Mouse (Mus musculus) kidney, adult 9 months (tissue): ENCODE data around the gene Zfp579.
"Not testable (repeated sequence)": the region's sequence is repeated elsewhere in the genome, so short reads cannot be mapped to it uniquely, and the experiment has no call there.

Experiments
- DNase-seq: peaks from one replicate; pipeline ENCODE4 v3.0.0; 2022

Zfp579 gene

DNA sequence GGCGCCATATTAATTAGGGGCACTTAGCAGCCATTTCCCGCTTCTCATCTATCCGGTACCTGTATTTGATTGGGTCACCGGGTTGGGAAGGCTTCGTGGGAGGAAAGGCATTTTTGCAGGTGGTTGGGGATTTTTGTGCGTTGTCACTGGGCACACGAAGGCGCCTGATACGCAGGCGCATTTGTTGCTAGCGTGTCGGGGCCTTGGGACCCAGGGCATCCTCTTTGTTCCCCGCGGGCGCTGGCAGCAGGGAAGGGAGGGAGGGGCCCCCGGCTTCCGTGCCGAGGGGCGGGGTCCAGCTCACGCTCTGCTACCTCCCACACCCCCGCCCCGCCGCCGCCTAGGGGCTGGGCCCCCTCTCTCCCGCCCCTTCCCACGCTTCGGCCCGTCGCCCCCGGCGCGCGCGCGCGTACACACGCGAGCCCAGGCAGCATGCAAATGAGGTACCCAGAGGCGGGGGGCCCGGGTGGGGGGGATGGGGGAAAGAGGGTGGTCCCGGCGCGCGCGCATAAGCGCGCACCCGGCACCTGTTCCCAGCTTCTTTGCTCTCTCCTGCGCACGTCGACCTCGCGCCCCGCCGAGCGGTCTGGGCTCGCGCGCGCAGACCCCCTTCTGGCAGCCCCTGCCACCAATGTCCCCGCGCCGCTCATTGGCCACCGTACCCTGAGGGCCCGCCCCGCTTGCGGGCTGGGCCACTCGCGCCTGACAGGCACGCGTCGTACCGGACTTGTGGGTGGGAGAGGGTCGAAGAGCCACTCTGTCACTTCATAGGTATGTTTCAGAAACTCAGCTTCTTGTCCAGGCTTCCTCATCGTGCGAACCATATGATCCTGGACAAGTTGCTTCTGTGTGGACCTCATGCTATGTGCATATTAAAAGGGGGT, 19.4 kb upstream of the Zfp579 start, which contains the start of gene Gm44973:
Gm44973 (plus strand) TSS at position 379 of the 884 bp plus-strand sequence.
- peak; percentile 97 for DNase-seq

DNA sequence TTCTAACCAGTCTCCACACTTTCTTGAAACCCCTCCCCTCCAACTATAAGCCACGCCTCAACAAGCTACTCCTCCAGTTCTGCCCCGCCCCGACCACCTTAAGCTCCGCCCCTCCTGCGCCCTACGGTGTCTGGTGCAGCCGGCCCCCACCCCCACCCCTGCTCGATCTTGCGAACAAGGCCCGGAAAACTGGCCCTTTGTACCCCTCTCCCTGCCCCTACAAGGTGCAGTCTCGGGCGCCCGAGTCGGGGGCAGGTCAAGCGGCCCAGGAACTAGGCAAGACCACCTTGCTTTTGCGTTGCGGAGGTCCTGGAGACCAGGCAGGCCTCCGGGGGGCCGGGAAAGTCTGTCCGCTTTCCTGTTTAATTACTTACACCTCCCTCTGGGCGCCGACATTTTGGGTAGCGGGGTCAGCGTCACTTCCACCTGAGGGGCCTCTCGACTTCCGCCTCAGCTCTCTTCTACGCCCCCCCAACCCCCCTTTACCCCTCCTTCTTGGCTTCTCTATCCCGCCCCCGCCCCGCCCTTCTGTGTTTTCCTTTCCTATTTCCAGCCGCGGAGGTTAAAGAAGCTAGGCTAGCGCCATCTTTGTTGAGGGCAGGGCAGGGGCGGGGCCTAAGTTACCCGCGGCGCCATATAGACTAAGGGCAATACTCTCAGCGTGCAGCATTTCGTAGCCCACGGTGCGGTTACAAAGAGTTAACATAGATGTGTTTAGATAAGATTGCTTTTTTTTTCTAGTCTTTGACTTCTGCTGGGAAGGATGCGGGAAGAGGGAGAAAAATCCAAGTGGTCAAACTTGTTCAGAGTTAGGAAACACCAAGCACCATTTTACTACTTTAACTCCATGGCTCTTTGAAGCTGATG, 18.5 kb upstream of the Zfp579 start, which contains the start of the genes Zfp524 and Fiz1:
Zfp524 (plus strand) TSS at position 165 of the 867 bp plus-strand sequence.
Fiz1 (minus strand) TSS at position 447 of the 867 bp plus-strand sequence.
- peak; percentile 99 for DNase-seq

DNA sequence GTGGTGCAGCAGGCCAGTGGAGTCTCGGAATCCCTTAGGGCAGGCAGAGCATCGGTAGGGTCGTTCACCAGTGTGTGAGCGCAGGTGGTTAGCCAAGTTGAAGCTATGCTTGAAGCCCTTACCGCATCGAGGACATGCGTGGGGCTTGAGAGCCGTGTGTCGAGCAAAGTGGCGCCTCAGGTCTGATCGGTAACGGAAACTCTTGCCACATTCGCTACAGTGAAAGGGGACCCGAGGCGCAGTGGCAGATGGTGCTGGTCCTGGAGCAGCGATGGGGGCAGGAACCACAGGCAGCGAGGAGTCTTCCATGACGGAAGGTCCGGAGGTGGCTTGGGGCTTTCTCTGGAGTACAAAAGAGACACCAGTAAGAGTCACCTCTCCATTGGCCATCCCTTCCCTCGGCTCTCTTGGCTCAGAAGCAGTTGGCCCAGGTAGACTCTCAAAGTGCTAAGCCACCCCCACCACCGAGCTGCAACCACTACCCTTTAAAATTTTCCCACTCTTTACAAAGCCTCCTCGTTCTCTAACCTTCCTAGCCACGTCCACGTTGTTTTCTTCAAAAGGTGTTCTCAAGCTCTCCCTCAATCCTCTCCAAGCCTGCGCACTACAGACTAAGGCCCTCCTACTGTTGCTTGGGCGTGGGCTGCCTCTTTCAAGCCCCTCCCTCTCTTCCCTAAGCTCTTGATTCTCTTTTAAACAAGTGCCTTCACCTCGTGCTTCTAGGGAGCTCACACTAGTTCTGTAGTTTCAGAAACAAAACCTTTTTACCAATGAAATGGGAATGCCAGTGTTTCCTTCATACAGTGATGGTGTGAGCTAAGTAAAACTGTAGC, 16.9 kb upstream of the Zfp579 start:
- DNase-seq = no peak

DNA sequence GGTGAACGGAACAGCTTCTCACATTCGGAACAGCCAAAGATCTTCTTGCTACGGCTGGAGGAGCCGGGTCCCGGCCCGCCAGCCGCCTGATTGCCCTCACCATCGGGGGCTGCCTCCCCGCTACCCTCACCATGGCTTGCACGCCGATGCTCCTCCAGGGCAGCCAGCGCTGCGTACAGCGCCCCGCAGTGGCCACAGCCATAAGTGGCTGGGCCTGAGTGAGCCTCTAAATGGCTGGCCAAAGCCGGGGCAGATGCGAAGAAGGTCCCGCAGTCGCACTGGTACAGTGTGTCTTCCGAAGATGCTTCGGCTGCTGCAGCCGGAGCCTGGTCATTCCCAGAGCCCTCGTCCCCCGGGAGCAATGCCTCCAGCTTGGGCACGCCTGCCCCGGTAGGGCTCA, 12.3 kb upstream of the Zfp579 start:
- DNase-seq = no peak

DNA sequence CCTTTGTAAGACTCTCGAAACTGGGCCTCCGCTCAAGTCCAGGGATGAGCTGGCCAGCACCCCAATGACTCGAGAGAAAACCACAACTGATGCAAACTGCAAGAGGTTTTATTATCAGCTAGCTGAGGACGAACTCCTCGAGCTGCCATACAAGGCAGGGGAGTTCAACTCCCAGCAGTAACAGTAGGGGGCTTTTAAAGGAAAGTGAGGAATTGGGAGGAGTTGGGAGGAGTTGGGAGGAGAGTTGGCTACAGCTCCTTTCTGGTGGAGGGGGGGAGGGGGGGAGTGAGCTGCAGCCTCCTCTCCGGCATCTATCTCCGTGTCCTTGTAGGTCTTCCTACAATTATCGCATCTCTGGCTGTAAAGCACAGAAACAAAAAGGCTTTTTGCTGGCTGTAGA, 6.9 kb upstream of the Zfp579 start:
- not testable (repeated sequence) for DNase-seq

DNA sequence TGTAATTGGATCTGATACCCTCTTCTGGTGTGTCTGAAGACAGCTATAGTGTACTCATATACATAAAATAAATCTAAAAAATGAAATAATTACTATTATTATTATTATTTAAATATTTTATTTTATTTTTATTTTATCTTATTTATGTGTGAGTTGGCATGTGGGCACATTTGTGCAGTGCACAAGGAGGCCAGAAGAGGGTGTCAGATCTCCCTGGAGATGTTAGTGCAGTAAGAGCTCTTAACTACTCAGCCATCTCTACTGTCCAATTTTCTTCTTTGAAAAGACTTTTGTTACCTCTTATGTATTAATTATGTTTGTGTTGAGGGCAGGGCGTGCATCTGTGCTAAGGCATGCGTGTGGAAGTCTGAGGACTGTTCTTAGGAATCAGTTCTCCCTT, 3.9 kb upstream of the Zfp579 start:
- peak; percentile 50 for DNase-seq

DNA sequence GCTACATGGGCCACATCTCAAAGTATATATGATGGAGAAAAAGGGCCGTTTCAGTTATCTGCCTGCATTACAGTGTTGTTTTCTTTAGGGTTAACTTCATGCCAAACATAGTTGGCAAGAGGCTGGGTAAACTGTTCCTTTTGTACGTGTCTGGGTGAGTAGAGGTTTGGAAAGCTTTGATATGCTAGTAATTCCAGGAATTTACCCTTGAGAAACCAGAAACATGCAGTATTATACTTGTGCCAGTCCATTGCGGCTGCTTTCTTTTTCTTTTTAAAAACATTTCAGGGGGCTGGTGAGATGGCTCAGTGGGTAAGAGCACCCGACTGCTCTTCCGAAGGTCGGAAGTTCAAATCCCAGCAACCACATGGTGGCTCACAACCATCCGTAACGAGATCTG, 976 bp upstream of the Zfp579 start:
- DNase-seq = no peak

DNA sequence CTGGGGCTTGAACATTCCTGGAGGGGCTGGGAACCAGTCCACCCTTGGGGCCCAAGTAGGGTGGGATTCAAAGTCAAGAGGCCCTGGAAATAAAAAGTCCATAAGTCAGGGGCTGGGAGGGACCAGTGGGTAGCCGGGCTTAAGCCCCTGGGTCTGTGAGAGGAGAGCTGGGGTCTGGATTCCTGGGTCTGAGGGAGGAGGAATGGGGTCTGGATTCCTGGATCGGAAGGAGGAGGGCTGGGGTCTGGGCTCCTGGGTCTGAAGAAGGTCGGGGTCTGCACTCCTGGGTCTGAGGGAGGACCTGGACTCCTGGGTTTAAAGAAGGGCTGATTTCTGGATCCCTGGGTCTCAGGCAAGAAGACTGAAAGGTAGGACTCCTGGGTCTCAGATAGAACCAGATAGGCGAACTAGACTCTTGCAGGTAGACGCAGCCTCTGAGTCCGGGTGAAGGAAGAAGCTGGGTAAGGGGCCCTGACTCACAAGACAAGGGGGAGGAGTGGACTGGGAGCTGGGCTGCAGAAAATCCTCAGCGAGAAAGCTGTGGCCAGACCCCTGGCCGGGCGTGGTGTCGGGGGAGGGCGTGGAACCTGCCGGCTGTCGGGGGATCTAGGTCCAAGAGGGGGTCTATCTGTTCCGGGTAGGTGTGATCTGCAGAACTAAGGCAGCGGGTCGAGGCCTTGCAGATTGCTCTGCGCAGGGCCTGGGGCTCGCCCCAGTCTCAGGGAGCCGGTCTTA, 523 bp downstream of the Zfp579 start:
- DNase-seq = no peak

DNA sequence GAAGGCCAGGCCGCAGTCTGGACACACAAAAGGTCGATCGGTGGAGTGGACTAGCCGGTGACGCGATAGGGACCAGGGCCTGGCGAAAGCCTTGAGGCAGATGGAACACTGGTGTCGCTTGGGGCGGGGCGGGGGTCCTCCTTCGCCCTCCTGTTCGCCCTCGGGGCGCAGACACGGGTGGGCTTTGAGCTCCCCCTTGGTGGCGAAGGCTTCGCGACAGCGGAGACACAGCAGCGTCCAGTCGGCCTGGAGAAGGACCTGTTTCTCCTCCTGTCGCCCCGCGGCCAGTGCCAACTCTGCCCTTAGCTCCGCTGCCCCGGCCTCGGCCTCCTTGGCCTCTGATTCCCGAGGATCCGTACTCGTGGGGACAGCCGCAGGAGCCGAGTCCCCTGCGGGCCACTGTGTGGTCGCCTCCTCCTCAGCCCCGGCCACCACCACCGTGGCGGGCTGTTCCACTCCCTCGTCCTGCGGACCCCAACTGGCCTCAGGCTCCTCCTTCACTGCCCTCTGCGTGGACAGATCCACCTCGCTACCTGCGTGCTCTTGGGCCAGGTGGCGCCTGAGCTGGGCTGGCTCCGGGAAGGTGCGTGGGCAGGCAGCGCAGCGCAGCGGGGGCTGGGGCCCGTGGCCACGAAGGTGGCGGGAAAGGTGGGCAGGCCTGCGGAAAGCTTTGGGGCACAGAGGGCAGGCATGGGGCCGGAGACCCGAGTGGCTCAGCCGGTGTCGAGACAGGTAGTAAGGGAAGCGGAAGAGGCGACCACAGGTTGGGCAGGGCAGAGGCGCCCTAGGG, 1.8 kb downstream of the Zfp579 start:
- no peak for DNase-seq

DNA sequence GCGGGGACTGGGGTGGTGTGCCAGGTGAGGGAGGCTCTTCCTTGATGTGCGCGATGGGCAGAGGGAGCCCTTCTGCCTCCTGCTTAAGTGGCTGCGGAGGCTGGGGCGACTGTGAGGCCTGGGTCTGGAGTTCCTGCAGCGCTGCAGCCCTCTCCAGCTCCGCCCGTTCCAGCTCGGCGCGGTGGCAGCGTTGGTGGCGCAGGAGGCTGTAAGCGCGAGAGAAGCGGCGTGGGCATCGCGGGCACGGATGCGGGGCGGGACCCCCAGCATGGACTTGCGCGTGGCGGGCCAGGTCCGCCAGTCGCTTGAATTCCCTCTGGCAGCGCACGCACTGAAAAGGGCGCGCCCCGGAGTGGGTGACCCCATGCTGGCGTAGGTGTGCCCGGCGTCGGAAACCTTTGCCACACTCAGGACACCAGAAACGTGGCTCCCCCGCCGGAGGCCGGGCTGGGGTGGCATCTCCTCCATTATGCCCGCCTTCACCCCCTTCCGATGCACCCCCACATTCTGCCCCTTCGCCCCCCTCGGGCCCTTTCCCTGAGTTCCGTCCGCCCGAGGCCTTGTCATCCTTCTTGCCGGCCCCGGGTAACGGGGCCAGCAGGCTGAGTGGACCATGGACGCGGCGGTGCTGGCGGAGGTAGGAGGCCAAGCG, 2.5 kb downstream of the Zfp579 start:
- DNase-seq = no peak

DNA sequence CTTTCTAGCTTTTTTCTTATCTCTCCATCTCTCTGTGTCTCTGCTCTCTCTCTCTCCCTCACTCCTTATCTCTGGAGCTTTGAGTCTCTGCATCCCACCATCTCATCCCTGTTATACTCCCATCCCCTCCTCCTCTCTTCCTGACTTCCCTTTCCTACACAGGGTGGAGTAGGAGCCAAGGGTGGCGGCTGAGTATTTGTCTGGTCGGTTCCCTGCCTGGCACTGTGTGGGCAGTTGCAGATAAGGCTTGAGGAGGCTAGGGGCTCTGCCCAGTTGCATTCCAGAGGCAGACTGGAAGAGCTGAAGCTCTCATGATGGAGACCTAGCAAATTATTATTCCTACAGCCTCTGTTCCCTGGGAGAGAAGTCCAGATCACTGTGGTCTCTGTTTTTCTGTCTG, 7.7 kb downstream of the Zfp579 start:
- no peak for DNase-seq

DNA sequence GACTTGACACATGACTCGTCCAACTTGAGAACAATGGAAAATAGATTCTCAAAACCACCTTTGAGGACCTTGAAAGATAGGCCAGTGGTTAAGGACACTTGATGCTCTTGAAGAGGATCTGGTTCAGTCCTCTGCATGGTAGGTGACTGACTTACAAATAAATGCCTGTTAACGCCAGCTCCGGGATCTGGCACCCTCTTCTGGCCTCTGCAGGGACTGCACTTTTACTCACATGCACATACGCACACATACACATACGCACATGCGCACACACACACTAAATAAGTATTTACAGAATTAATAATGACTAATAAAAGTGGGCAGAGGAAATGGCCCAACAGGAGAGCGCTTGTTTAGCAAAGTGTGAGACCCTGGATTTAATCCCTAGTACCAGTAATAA, 19.1 kb downstream of the Zfp579 start:
- DNase-seq = no peak

DNA sequence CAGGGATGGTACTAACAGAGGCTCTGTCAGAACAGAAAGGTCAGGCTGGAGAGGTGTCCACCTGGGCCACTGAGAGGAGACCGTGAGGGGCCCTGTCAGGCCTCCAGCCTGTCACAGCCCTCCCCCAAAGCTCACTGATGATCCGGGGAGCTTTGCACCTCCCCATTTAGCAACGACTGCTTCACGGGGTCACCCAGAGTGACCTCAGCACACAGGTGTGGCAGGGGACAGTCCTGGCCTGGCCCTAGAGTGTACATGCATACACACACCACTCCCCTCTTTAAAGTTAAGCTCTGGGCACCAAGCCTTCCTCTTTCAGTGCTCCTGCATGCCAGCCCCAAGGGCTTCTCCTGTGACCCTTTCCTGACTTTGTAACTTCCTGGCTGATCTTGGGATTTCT, 20.5 kb downstream of the Zfp579 start:
- no peak for DNase-seq

DNA sequence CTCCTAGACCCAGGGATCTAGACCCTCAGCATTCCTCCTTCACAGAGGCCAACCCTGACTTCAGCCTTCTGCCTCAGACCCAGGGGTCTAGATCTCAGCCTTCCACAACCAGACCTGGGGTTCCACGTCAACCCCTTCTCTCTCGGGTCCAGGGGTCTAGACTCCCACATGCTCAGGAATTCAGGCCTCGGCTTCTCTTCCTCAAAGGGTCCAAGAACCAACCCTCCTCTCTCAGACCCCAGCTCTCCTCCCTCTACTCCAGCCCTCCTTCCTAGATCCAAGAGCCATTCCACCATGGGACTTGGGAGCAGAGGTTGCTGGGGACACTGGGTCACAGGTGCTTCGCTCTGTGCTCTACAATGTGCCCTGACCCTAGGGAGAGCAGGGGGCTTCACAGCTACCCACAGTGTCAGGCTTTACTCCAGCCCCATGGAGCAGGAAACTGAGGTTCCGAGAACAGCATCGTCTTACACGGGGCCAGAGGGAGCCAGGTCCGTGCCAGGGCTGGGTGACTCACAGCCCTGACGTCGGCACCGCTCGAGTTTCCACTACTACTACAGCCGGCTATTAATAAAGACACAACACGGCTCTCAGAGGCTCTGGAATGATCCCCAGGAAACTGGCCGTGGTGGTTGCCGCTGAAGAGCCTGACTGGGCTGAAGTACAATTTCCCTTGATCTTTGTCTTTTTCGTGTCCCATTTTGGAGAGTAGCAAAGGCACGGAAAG, 23.5 kb downstream of the Zfp579 start:
- no peak for DNase-seq

DNA sequence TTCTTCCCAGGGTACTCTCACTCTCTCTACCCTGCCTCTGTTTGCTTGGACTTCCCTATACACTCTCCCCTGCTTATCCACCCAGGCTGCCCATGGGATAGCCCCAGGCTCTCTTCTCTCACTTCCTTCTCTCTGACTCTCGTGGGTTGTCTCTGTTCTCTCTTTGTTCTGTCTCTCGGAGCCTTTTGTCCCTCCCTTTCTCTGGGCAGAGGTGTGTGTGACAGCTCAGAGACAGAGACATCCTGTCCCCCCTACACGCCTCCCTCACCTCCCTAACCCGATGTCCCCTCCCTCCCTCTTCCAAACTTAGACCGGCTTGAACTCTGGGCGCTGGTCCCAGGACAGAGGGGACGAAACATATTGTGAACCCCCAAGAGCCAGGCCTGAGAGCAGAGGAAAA, 24.2 kb downstream of the Zfp579 start:
- DNase-seq = no peak

DNA sequence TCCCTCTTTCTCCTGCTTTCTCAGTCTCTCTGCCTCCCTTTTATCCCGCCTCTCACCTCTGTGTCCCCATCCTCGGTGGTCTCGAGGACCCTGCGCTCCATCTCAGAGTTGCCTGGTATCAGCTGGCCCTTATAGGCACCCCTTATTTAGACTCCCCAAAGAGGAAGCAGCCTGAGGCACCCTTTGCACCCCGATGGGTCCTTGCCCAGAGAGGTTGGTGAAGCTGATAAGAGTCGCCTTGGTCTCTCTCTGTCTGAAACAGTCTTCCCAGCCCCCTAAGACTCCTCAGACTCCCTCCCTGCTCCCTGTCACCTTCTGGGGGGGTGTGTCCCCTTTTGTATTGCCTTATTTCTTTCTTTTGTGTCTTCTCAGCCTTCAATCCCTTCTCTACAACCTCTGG, 24.9 kb downstream of the Zfp579 start, which contains the start of gene Sbk3:
Sbk3 (minus strand) TSS at position 101 of the 400 bp plus-strand sequence.
- no peak for DNase-seq

DNA sequence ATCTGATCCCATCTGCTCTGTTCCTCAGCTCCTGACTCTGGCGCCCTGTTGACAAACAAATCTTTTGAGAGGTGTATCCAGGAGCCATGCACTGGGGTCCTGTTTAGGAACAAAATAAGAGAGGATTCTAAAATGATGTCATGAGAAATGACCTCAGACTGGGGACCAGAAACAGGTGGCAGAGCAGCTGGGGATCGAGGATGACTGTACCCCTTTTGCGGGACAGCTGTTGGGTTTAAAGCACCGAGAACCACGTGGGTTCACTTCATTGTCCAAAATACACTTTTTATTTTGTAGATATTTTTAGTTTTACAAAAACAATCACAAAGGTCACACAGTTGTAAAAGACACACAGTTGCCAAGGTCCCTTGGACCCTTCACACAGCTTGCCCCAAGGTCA, 31.0 kb downstream of the Zfp579 start:
- no peak for DNase-seq

DNA sequence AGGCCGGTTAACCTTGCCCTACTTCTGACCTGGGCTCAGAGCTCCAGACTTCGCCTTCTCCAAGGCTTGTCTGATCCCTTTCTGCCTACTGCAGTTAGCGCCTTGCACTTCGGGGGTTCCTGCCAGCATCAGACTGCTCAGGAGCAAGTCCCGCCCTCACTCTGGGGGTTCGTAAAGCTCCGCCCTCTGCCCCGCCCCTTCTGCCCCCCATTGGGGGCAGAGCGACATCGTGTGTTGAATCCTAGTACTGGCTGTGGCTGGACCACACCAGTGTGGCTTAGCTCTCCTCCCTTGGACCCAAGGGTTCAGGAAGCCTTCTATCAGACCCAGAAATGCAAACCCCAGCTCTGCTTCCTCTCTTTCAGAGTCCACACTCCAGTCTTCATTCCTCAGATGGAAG, 31.7 kb downstream of the Zfp579 start, which contains the start of gene Sbk2:
Sbk2 (minus strand) TSS at position 135 of the 400 bp plus-strand sequence.
- DNase-seq = peak; percentile 84

DNA sequence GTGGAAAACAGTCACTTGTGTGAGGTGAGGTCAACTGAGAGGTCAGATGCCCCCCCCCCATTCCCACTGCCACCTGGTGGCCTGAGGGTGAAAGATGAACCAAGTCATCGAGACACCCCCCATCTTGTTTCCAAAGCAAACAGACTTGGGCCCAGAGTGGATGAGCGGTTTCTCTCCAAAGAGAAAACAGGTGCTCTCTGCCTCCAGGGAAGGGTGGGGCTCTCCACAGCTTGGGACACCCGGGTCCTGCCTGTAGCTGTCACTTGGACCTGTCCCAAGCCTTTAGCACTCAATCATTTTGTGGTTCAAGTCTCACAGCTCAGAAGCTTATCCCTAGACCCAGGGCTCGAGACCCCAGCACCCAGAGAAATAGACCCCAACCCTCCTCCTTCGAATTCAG, 32.4 kb downstream of the Zfp579 start:
- no peak for DNase-seq

DNA sequence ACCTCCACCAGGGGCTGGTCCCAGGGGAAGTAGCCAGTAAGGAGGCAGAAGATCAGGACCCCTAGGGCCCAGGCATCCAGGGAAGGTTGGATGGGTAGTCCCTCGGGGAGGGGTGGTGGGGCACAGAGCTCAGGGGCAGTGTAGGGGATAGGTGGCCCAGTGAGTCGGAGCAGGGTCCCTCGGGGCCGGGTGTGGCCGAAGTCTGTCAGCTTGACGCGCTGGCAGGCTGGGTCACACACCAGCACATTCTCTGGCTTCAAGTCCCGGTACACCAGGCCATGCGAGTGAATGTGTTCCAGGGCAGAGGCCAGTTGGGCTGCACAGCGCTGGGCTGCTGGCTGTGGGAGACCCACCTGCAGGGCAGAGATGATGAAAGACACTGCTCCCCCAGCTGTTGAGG, 38.6 kb downstream of the Zfp579 start:
- no peak for DNase-seq
